ENCODE assay signal across 16 mouse cellular contexts in the genomic region with DNA sequence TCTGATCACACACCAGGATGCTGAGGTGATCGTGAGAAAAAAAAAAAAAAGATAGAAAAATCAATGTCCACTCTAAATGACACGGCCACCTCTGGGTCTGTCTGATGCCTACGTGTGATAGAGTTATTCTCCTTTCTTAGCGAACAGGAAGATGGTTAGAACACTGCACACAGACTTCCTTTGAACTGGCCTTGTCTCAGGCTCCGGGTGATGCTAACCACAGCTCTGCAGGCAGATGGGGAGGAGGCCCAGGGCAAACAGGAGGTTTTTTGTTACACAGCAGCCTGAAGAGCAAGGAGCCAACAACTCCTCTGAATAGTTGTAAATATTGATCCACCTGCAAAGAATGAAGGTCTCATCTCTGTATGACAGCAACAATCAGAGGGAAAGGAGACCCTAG. TPM values are rescaled to one million over a fixed set of nuclear protein-coding genes. Genes with fewer than 3 reads are reported as not detected.
DNase-seq lines count a peak whose midpoint lies in the region; ATAC-seq and TF ChIP-seq lines count a peak whose summit lies in the region.
"Had no signal": no experiment of that assay in that cellular context is flagged by ENCODE, and none has a peak within 500 bp of the region (broad histone marks: within the 10 kb centered on the region; RNA-seq: fewer than 3 reads in every experiment).

No protein-coding gene starts in this region.

- H3K4me2 ChIP-seq in heart, embryonic 15.5 days: no peak overlapping the region
- H3K4me2 ChIP-seq: heart, embryonic 12.5 days; lung, embryonic 14.5 days; neural tube, embryonic 12.5 days had no signal

- TF ChIP-seq POLR2A in thymus, adult 2 months (IDR thresholded peaks at IDR 0.05; ENCODE audit: control insufficient read depth, extremely low read depth, insufficient read depth, low read length, poor library complexity): no peak

- H3K4me1 ChIP-seq in heart, embryonic 15.5 days (replicated peaks): peaks cover 54% of the 10 kb centered on the region
- H3K4me1 ChIP-seq in thymus, adult 2 months (replicated peaks; ENCODE audit: control insufficient read depth, insufficient read depth, low read length): peaks cover 4% of the 10 kb centered on the region

- no peak for ATAC-seq in heart, embryonic 15.5 days (replicated peaks; ENCODE audit: insufficient number of reproducible peaks, insufficient read depth, low FRiP score, low read depth)
- peak; percentile 57; the same call in 1 of the 2 replicates for ATAC-seq in megakaryocyte progenitor cell, adult 5-6 weeks (replicated peaks; ENCODE audit: poor library complexity)
- ATAC-seq: forebrain, postnatal 0 days had no signal

- H3K9ac ChIP-seq in heart, embryonic 15.5 days: no peak overlapping the region
- H3K9ac ChIP-seq: forebrain, postnatal 0 days; heart, embryonic 12.5 days; lung, embryonic 14.5 days; neural tube, embryonic 12.5 days had no signal

- H3K4me3 ChIP-seq in heart, embryonic 15.5 days: no peak overlapping the region
- no peak overlapping the region for H3K4me3 ChIP-seq in thymus, adult 2 months (ENCODE audit: control insufficient read depth, insufficient read depth, low read length)
- H3K4me3 ChIP-seq: heart, embryonic 12.5 days; neural tube, embryonic 12.5 days had no signal

- peak overlapping the region; percentile 18; the same call in 1 of the 2 replicates for H3K27ac ChIP-seq in heart, embryonic 15.5 days
- H3K27ac ChIP-seq in thymus, adult 2 months (ENCODE audit: control insufficient read depth, insufficient read depth, low read length): no peak overlapping the region
- H3K27ac ChIP-seq: kidney, postnatal 0 days; neural tube, embryonic 12.5 days had no signal

- no peak for DNase-seq in heart, adult 9 months (ENCODE audit: low spot score in 2 of 2)
- peak; percentile 21 for DNase-seq in thymus, adult 2 months
- DNase-seq in thymus, adult 18-20 months: no peak
- no peak for DNase-seq in adrenal gland, postnatal 14 days
- DNase-seq in lung, postnatal 4 days: no peak
- no peak for DNase-seq in layer of hippocampus, postnatal 14 days (ENCODE audit: low spot score in 2 of 2)
- DNase-seq: adrenal gland, postnatal 36 days; cerebellum, postnatal 14 days; forebrain, postnatal 0 days; layer of hippocampus, adult 9-11 months had no signal

- no peaks in the 10 kb centered on the region for H3K9me3 ChIP-seq in heart, embryonic 15.5 days (replicated peaks)
- H3K9me3 ChIP-seq: heart, embryonic 12.5 days; neural tube, embryonic 12.5 days had no signal

- no peaks in the 10 kb centered on the region for H3K27me3 ChIP-seq in heart, embryonic 15.5 days
- no peaks in the 10 kb centered on the region for H3K27me3 ChIP-seq in thymus, adult 2 months (ENCODE audit: control insufficient read depth, insufficient read depth, low read length)
- H3K27me3 ChIP-seq: heart, embryonic 12.5 days; neural tube, embryonic 12.5 days had no signal

- no peaks in the 10 kb centered on the region for H3K36me3 ChIP-seq in heart, embryonic 15.5 days
- H3K36me3 ChIP-seq in thymus, adult 2 months (ENCODE audit: control insufficient read depth, insufficient read depth, low read length): no peaks in the 10 kb centered on the region
- H3K36me3 ChIP-seq: neural tube, embryonic 12.5 days had no signal

- WGBS in heart, embryonic 15.5 days: 54% methylated on average over 5 of the region's 5 CpGs
- WGBS in thymus, adult 2 months: 11% methylated on average over 5 of the region's 5 CpGs

- TF ChIP-seq CTCF in thymus, adult 2 months (IDR thresholded peaks at IDR 0.05; ENCODE audit: borderline replicate concordance, control insufficient read depth, extremely low read depth, insufficient read depth, low read length, poor library complexity): no peak

RNA-seq across cellular contexts. Expression of a gene that starts 32.2 kb away (rescaled TPM):
- 28.2 and 31.0 TPM in 2 replicates for polyA plus RNA-seq in heart, embryonic 15.5 days (2015; fragmentation: Nextera tagmentation; extraction: Ambion mirVana)
- polyA plus RNA-seq in thymus, adult 2 months (2012; rRNA removed): 9.7 and 13.1 TPM in 2 replicates
- 1.8 and 2.0 TPM in 2 replicates for total RNA-seq in megakaryocyte progenitor cell, adult 5-6 weeks (2015)
- 1.7 and 2.3 TPM in 2 replicates for total RNA-seq in megakaryocyte progenitor cell, adult 5-6 weeks (2017)
- total RNA-seq in adrenal gland, postnatal 14 days (2021): 22.2 and 26.0 TPM in 2 replicates
- total RNA-seq in layer of hippocampus, postnatal 14 days (2021): 10 to 100 TPM; 53.5 to 61.8 TPM
